Mouse (Mus musculus): ENCODE results near the gene Art4.

GRCm38 (mm10) chr6:136820381-136820780 is 37.2 kb downstream of the Art4 start:
- no peak for TF ChIP-seq CTCF (IDR thresholded peaks at IDR 0.05; ENCODE audit: low read depth, low read length)
- no peak for TF ChIP-seq GATA1 (IDR thresholded peaks at IDR 0.05; ENCODE audit: borderline replicate concordance, low read length)

All from G1E (cell line).